Mouse (Mus musculus) cerebellum, postnatal 25 days (tissue): ENCODE data around the gene Zscan12.

ENCODE experiments used
- DNase-seq, 2 experiments: peaks; one replicate each; pipeline ENCODE4 v3.0.0; 2021; ENCODE audit warnings: mixed read lengths in 2 of 2

The Zscan12 gene

GRCm38 (mm10) chr13:21362621-21363248 lies at the start of gene Zscan12:
Gene Zscan12, plus strand, starts transcription at chr13:21362820.
- DNase-seq: peak; percentile 90 to 94

DNA sequence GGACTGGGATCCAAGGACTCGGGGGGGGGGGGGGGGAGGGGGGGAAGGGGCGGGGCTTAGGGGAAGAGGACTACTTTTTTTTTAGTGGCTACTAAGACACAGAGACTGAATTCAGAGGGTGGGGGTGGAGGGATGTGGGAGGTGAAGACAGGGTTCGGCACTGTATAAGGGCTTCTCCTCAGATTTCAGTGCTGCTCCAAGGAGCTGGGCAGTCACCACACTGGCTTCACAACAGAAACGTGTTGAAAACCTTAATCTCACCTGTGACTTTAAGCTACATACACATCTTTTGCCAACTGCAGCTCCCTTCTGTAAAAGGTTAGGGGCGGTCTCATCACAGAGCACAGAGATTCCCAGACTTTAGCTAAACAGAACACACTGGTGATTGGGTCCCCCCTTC lies 49.8 kb upstream of the Zscan12 start:
- DNase-seq: no peak

- no peak for DNase-seq
Observed at GRCm38 (mm10) chr13:21313903-21314302, 48.7 kb upstream of the Zscan12 start.

DNA sequence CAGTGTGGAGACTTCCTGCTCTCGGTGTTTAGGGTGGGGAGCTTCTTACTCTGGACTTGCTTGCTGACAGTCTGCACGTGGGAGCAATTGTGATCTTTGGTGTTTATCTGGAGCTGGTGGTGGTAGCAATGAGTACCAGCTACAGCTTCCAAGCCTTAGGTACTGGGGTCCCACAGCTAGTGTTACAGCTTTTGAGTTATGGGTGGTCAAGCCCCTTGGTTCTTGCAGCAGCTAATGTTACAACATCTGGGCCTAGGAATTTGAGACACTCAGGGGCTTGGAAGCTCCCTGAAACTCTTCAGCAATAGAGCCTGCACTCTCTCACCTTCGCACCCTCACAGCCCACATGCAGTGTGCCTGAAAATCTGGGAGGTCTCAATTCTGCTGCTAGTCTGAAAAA lies 42.4 kb upstream of the Zscan12 start:
- DNase-seq: no peak

DNA sequence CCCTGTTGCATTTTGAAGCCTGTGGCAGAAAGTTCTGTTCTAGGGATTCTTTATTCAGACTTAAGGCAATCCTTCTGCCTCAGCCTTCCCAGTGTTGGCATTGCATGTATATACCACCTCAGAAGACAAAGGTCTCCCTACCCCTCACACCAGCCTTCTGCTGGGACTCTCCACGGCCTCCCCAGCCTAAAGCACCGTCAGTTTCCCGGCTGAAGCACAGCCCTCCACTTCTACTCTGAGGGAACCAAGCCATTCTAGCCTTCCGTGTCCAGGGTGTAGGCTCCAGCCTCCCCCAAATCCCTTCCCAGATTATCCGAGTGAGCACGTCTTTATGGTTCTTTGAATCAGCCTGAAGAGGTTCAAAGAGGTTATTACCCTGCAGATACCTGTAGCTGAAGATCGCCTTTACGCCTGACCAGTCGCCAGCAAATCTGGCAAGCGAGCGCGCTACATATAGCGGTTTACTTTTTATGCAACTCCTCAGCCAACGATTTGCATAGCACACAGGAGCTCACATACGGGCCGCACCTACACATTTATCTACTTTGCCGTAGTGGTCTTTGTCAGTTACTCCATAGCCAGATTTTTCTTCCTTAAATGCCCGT lies 40.6 kb upstream of the Zscan12 start:
- peak; percentile 34 to 48 for DNase-seq

- peak; percentile 68 to 81 for DNase-seq
Observed at GRCm38 (mm10) chr13:21322509-21323375, 39.9 kb upstream of the Zscan12 start.

DNA sequence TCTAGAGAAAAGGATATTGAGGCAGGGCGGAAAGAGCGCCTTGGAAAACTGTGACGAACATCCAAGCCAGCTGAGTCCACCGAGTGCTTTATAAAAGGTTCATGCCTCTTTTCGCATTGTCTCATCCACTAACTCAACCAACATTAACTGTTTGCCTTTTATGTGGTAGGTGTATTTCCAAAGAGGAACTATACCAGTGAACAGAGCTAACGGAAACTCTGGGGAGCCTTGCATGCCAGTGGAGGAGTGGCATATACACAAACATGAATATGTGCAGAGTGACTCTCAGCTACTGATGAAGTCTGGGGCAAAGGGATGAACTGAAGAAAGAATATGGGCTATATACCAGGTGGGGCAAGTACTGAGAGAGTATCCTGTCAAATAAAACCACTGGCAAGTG lies 39.2 kb upstream of the Zscan12 start:
- DNase-seq: no peak

GRCm38 (mm10) chr13:21326191-21326590 lies 36.4 kb upstream of the Zscan12 start:
- DNase-seq: no peak

- peak; percentile 82 to 90 for DNase-seq
Observed at GRCm38 (mm10) chr13:21326657-21327211, 35.9 kb upstream of the Zscan12 start.

DNA sequence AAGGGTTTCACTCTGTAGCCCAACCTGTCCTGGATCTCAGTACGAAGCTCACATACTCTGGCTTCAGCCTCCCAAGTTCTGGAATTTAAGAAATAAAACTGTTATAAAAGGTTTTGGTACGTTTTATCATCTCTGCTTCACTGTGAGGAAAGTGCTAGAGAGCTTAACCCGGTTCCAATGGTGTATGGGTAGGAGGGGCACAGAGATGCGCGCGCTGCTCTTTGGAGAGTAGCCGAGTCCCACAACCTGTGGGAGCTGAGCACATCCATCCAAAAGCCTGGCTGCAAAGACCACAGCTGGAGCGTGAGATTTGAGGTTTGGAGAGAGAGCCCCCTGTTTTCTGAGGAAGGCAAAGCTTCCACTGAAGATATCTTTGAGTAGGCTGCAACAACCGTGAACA lies 35.2 kb upstream of the Zscan12 start:
- DNase-seq: peak in 1 of 2 experiments; percentile 11

DNA sequence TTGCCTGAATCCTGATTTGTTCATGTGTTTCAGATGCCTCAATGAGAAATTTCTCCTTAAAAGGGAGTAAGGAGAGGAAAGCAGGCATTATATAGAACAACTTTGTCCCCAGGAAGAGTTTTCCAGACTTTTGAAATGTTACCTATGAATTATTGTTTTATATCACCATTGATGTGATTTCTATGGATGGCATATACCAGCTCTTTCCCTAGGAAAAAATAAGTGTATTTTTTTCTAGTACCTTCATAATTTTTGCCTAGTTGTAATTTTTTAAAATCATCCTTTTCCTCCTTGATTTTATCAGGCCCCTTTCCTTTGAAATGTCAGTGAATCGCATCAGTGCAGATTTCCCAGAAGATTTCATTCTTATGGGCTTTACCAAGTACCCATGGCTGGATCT lies 16.0 kb upstream of the Zscan12 start, which contains the start of gene Olfr1367:
Gene Olfr1367, plus strand, starts transcription at position 301 of the 400 bp plus-strand sequence.
- DNase-seq: no peak

DNA sequence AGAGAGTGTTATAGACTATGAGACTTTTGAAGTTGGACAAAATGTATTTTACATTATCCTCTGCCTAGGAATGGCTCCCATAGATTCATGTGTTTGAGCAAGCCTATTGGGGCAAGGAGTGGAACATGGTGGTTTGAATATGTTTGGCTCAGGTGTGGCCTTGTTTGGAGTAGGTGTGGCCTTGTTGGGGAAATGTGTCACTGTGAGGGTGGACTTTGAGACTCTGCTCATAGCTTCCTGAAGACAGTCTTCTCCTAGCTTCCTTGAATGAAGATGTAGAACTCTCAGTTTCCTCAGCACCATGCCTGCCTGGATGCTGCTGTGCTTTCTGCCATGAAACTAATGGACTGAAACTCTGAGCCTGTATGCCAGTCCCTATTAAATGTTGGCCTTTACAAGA lies 12.0 kb upstream of the Zscan12 start:
- no peak for DNase-seq

- DNase-seq: peak; percentile 14 to 28
Observed at GRCm38 (mm10) chr13:21363719-21364118, 1.1 kb downstream of the Zscan12 start.

DNA sequence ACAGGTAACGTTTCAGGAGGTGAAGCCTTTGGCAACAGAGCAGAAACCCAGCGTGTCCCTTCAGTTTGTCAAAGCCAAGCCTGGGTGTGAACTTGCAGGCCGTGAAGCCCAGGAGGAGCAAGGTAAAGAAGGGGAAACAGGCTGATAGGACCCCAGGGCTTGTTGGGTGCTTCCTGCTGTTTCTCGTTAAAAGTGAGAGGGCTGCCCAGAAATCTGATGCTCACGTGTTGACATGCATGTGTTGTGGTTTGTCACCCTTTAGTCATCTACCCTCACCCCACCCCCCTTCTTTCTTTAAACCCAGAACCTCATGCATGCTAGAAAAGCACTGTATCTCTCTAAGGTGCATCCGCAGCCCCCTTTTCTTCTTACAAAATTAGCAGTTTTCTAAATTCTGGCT lies 4.0 kb downstream of the Zscan12 start:
- DNase-seq: no peak

GRCm38 (mm10) chr13:21372700-21373099 lies 10.1 kb downstream of the Zscan12 start:
- no peak for DNase-seq

DNA sequence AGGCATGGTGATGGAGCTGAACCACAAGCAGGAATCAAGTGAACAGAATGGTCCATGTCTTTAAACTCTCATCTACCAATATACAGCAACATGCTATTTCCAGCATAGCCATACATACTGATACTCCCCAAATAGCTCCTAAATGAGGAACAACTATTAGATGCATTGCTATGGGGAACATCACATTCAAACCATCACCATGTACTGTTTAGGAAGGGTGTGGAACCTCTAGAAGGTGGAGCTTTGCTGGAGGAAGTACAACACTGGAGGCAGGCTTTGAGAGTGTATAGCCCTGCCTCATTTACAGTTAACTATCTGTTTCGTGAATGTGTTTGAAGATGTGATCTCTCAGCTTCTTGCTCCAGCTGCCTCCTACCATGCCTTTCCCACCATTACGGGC lies 15.2 kb downstream of the Zscan12 start:
- DNase-seq: no peak

DNA sequence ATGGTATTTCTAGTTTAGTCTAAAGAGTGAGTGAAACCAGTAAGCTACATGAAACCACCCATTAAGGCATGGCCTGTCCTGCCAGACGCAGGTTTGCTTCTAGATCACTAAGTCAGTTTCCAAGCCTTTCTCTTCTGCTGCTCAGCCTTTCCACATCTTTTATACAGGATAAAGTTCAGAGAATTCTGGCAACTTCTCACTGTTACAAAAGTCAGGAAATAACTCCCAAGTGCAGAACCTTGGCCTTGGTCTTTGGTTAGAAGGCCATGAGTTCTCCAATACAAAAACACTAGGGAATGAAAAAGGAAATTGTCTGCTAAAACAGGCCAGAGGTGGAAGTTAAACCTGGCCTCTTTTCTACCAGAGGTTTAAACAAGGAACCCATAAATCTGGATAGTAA lies 32.6 kb downstream of the Zscan12 start:
- no peak for DNase-seq

DNA sequence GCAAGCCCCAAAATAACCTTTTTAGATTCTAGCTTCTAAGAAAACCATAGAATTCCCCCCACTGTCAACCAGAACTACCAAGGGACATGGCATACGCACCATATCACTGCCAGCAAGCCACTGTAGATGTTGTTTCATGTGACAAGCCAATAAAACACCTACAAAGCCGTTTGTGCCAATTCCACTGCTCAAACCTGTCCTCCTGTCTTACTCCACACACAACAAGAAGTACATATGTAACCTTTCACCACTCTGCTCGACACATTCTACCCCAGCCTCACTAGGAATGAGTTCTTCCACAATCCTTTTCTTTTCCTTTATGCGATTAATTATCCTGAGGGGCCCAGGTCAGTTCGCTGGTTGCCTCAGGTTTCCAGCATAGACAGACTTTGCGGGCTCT lies 33.0 kb downstream of the Zscan12 start:
- DNase-seq: no peak

DNA sequence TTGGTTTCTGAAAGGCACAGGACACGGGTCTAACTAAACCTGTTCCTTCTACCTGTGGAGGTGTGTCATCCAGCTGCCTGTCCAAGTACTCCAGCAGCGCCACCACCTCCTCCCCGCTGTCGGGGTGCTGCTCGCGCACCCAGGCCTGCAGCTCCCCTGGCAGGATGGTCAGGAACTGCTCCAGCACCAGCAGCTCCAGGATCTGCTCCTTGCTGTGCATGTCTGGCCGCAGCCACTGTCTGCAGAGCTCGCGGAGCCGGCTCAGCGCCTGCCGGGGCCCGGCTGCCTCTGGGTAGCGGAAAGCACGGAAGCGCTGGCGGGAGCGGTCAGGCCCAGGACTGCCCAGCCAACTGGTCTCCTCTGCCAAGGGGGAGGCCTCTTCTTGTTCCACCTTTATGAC lies 33.4 kb downstream of the Zscan12 start:
- DNase-seq: peak; percentile 51 to 55

- no peak for DNase-seq
Observed at GRCm38 (mm10) chr13:21397486-21397885, 34.9 kb downstream of the Zscan12 start.

GRCm38 (mm10) chr13:21401166-21401565 lies 38.5 kb downstream of the Zscan12 start:
- DNase-seq: no peak

- DNase-seq: no peak
Observed at GRCm38 (mm10) chr13:21401636-21402286, 39.1 kb downstream of the Zscan12 start.
